Mouse (Mus musculus) embryonic fibroblast, embryonic 13.5 days (primary cell): Measurements from ENCODE around the gene BC025920.

Experiments
- CTCF ChIP-seq: IDR thresholded peaks from 2 replicates; pipeline ENCODE4 v1.5.1; 2011; ENCODE audit warnings: mild to moderate bottlenecking, control low read depth, low read length, moderate library complexity, borderline replicate concordance; ENCODE audit not compliant: insufficient read depth
- POLR2A ChIP-seq: IDR thresholded peaks from 2 replicates; pipeline ENCODE4 v1.6.1; 2011; ENCODE audit warnings: low read depth, mild to moderate bottlenecking, control low read depth, low read length, moderate library complexity

DNA sequence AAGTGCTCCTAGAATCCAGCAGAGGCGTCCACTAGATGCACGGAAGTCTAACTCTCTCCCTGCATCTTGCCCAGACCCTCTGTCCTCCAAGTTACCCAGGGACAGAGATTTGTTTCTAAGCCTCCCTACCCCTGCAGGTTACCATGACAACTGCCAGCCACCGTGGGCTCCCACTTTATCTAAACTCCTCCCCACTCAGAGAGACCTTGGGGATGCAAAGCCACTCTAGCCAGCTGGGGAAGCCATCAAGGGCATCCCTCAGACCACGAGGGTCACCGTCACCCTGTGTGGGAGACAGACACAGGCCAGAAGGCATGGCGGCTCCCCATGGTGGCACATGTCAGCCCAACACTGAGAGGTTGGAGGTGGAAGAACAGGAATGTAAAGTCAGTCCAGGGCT is 22.7 kb upstream of the BC025920 start:
- no peak for TF ChIP-seq CTCF
- TF ChIP-seq POLR2A = no peak
